Mouse (Mus musculus) limb, embryonic 12.5 days (tissue): ENCODE measurements around the gene Aadac. TPM values are rescaled to one million over a fixed set of nuclear protein-coding genes. Genes with fewer than 3 reads are reported as not detected.

Source experiments
- ATAC-seq: fragments of 200-750 bp; cut with Nextera tagmentation; 2 replicates; pipeline ENCODE4 v1.8.0; 2017; ENCODE audit warnings: low read depth, moderate TSS enrichment; ENCODE audit not compliant: insufficient number of reproducible peaks, insufficient read depth, low FRiP score, low TSS enrichment
- H3K27ac ChIP-seq: fragments of 300-500 bp; sonication (generic); 2 replicates; pipeline ENCODE4 v1.5.1; 2016; ENCODE audit warnings: mild to moderate bottlenecking, moderate library complexity
- H3K27me3 ChIP-seq: fragments of 300-500 bp; sonication (generic); 2 replicates; pipeline ENCODE4 v1.6.1; 2016; ENCODE audit warnings: mild to moderate bottlenecking, moderate library complexity
- H3K36me3 ChIP-seq: fragments of 300-500 bp; sonication (generic); 2 replicates; pipeline ENCODE4 v1.6.1; 2016; ENCODE audit warnings: mild to moderate bottlenecking, moderate library complexity
- H3K4me1 ChIP-seq: fragments of 300-500 bp; sonication (generic); replicated peaks from 2 replicates; pipeline ENCODE4 v1.6.1; 2016
- H3K4me2 ChIP-seq: fragments of 300-500 bp; sonication (generic); 2 replicates; pipeline ENCODE4 v1.6.1; 2016; ENCODE audit warnings: mild to moderate bottlenecking, moderate library complexity
- H3K4me3 ChIP-seq: fragments of 300-500 bp; sonication (generic); replicated peaks from 2 replicates; pipeline ENCODE4 v1.5.1; 2016; ENCODE audit warnings: mild to moderate bottlenecking
- H3K9ac ChIP-seq: fragments of 300-500 bp; sonication (generic); replicated peaks from 2 replicates; pipeline ENCODE4 v1.6.1; 2016; ENCODE audit warnings: mild to moderate bottlenecking, moderate library complexity
- H3K9me3 ChIP-seq: fragments of 300-500 bp; sonication (generic); 2 replicates; pipeline ENCODE4 v1.6.1; 2016; ENCODE audit warnings: mild to moderate bottlenecking, moderate library complexity
- WGBS: fragments of 180-500 bp; shearing (Covaris S2); methylation state at CpG from one replicate; pipeline ENCODE4 v1.1.7; 2016; 5-methylcytosine and 5-hydroxymethylcytosine counted together
- polyA plus RNA-seq: library from polyadenylated mRNA; unstranded; fragments of >200 nt; fragmentation: Nextera tagmentation; extraction: Ambion mirVana; gene quantifications from 2 replicates; pipeline ENCODE4 v1.2.1, GENCODE M21; 2016

Gene Aadac
- polyA plus RNA-seq, 1 experiment from 2014 or later, result not detected

GRCm38 (mm10) chr3:60080572-60080971 is 55.1 kb downstream of the Aadac start:
- no peak overlapping the region for H3K4me3 ChIP-seq
- no peak overlapping the region for H3K27ac ChIP-seq
- ATAC-seq, result no peak
- H3K4me1 ChIP-seq, result no peaks in the 10 kb centered on the region
- H3K4me2 ChIP-seq, result no peak overlapping the region
- 69% methylated on average over 4 of the region's 4 CpGs for WGBS
- H3K9me3 ChIP-seq, result no peaks in the 10 kb centered on the region
- H3K36me3 ChIP-seq, result no peaks in the 10 kb centered on the region
- H3K27me3 ChIP-seq, result no peaks in the 10 kb centered on the region
- no peak overlapping the region for H3K9ac ChIP-seq

GRCm38 (mm10) chr3:60081648-60082047 is 56.1 kb downstream of the Aadac start, which contains the start of gene Sucnr1:
Sucnr1 (plus strand) TSS chr3:60081869.
- Histone ChIP-seq H3K9me3 (no peaks in the 10 kb centered on the region), H3K4me2 (no peak within 1 kb of the TSS), H3K27me3 (no peaks in the 10 kb centered on the region), H3K36me3 (no peaks in the 10 kb centered on the region), H3K9ac (no peak within 1 kb of the TSS), H3K4me3 (no peak within 1 kb of the TSS), H3K4me1 (no peaks in the 10 kb centered on the region), H3K27ac (no peak within 1 kb of the TSS)
- WGBS, result 80% methylated on average over 4 of the region's 4 CpGs
- ATAC-seq, result no peak

- no peak overlapping the region for H3K4me3 ChIP-seq
- no peaks in the 10 kb centered on the region for H3K4me1 ChIP-seq
- H3K4me2 ChIP-seq, result no peak overlapping the region
- H3K9ac ChIP-seq, result no peak overlapping the region
- H3K9me3 ChIP-seq, result no peaks in the 10 kb centered on the region
- WGBS, result 87% methylated on average over 3 of the region's 3 CpGs
- H3K36me3 ChIP-seq, result no peaks in the 10 kb centered on the region
- no peak for ATAC-seq
- no peaks in the 10 kb centered on the region for H3K27me3 ChIP-seq
- H3K27ac ChIP-seq, result no peak overlapping the region
Observed at GRCm38 (mm10) chr3:60082746-60083145, 57.2 kb downstream of the Aadac start.

- no peaks in the 10 kb centered on the region for H3K9me3 ChIP-seq
- H3K36me3 ChIP-seq, result no peaks in the 10 kb centered on the region
- no peak overlapping the region for H3K4me3 ChIP-seq
- no peaks in the 10 kb centered on the region for H3K27me3 ChIP-seq
- WGBS, result 87% methylated on average over 2 of the region's 2 CpGs
- no peak overlapping the region for H3K27ac ChIP-seq
- no peak overlapping the region for H3K4me2 ChIP-seq
- no peak overlapping the region for H3K9ac ChIP-seq
- no peak for ATAC-seq
- no peaks in the 10 kb centered on the region for H3K4me1 ChIP-seq
Observed at GRCm38 (mm10) chr3:60085729-60086128, 60.2 kb downstream of the Aadac start.

Other genes with a start within 250 kb of the Aadac start
- gene Gm8298, start 164.7 kb upstream of the Aadac start, polyA plus RNA-seq, result not detected in 2 replicates
- gene C130079G13Rik, start 100.5 kb upstream of the Aadac start, polyA plus RNA-seq, result not detected in 2 replicates
- not detected in 2 replicates for gene Aadacl2, start 19.0 kb upstream of the Aadac start, polyA plus RNA-seq
- gene Sucnr1, start 56.2 kb downstream of the Aadac start, polyA plus RNA-seq, result not detected in 2 replicates